Mouse (Mus musculus) small intestine, adult 2 months (tissue): ENCODE results near the gene Gpsm1. TPM values are rescaled to one million over a fixed set of nuclear protein-coding genes. Genes with fewer than 3 reads are reported as not detected.
"Not testable (repeated sequence)": the region's sequence is repeated elsewhere in the genome, so short reads cannot be mapped to it uniquely, and the experiment has no call there.

Experiments used
- H3K27ac ChIP-seq: fragments of 200-500 bp; 2 replicates; pipeline ENCODE4 v1.5.1; 2012; ENCODE audit warnings: low read depth, low read length, control low read depth, inconsistent platforms; ENCODE audit not compliant: insufficient read depth
- H3K27me3 ChIP-seq: fragments of 200-500 bp; 2 replicates; pipeline ENCODE4 v1.6.1; 2012; ENCODE audit warnings: mild to moderate bottlenecking, moderate library complexity, low read length, inconsistent platforms; ENCODE audit not compliant: control insufficient read depth, insufficient read depth
- H3K36me3 ChIP-seq: fragments of 200-500 bp; 2 replicates; pipeline ENCODE4 v1.6.1; 2012; ENCODE audit warnings: mild to moderate bottlenecking, low read length, control low read depth, inconsistent platforms; ENCODE audit not compliant: control insufficient read depth, insufficient read depth
- H3K4me1 ChIP-seq: fragments of 200-500 bp; 2 replicates; pipeline ENCODE4 v1.6.1; 2012; ENCODE audit warnings: low read length, inconsistent platforms, mixed read lengths; ENCODE audit not compliant: control insufficient read depth, insufficient read depth, insufficient read length
- H3K4me3 ChIP-seq: fragments of 200-500 bp; 2 replicates; pipeline ENCODE4 v1.5.1; 2012; ENCODE audit warnings: low read depth, mild to moderate bottlenecking, control low read depth, inconsistent platforms, low read length, moderate library complexity
- CTCF ChIP-seq: fragments of 200-500 bp; IDR thresholded peaks from 2 replicates; pipeline ENCODE4 v1.5.1; 2012; ENCODE audit warnings: low read depth, mild to moderate bottlenecking, control low read depth, inconsistent platforms, low read length, moderate library complexity, mixed read lengths; ENCODE audit not compliant: insufficient replicate concordance, insufficient read length; ENCODE audit errors: extremely low read depth
- POLR2A ChIP-seq: fragments of 200-500 bp; IDR thresholded peaks from 2 replicates; pipeline ENCODE4 v1.6.1; 2012; ENCODE audit warnings: low read depth, mild to moderate bottlenecking, control low read depth, inconsistent platforms, low read length, moderate library complexity
- WGBS: fragments of 180-500 bp; shearing (Covaris S2); methylation state at CpG from one replicate; pipeline ENCODE4 v1.1.7; 2018; 5-methylcytosine and 5-hydroxymethylcytosine counted together
- polyA plus RNA-seq: library from polyadenylated mRNA; depleted of rRNA; stranded (reverse); fragments of >200 nt; gene quantifications from 2 replicates; pipeline ENCODE4 v1.2.3, GENCODE M21; 2012; rRNA removed

Gene Gpsm1
- polyA plus RNA-seq, 1 experiment, result 7.1 TPM

DNA sequence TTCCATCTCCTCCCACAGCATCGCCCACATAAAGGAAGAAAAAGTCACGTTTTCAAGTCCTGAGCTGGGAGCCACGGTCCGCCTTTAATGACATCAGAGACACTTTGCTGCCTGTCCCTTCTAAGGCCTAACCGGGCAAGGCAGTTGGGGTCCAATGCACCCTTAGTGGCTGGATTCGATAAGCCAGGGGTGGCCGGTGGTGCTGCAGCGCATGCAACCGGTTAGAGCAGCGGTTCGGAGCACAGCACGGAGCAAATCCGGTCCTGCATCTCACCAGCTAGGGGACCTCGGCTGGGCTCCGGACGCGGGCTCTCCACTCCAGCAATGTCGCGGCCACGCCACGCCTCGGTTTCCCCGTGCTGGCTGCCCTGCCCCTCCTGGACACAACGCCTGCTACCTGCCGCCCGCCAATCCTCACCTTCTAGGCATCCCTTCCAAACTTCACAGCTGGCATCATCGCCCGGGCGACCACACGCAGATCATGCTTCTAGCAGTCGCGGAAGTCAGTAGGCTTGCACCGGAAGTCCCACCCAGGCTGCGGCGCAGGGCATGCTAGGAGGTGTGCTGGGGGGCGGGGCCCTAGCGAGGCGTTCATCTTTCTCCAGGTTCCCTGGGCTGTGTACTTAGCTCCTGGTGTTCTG, 64.9 kb downstream of the Gpsm1 start, which contains the start of gene Snapc4:
Gene Snapc4, minus strand, starts transcription at position 523 of the 641 bp plus-strand sequence.
- Histone ChIP-seq H3K27ac (peak within 1 kb of the TSS; percentile 7; the same call in 1 of the 2 replicates), H3K27me3 (no peaks in the 10 kb centered on the region), H3K4me3 (peak within 1 kb of the TSS; percentile 98), H3K4me1 (peaks cover 3% of the 10 kb centered on the region; the same call in 1 of the 2 replicates), H3K36me3 (peaks cover 40% of the 10 kb centered on the region)
- no peak for TF ChIP-seq CTCF
- no peak for TF ChIP-seq POLR2A
- WGBS, result under 1% methylated on average over 38 of the region's 38 CpGs

DNA sequence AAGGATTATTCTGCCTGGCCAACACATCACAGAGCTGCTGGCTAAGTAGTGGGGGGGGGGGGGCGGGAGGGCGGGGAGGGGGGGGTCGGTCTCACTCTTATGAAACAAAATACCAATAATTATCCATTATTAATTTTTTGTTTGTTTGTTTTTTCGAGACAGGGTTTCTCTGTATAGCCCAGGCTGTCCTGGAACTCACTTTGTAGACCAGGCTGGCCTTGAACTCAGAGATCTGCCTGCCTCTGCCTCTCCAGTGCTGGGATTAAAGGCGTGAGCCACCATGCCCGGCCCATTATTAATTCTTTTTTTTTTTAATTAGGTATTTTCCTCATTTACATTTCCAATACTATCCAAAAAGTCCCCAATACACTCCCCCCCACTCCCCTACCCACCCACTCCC, 65.6 kb downstream of the Gpsm1 start:
- 24% methylated on average over 6 of the region's 6 CpGs for WGBS
- Histone ChIP-seq H3K36me3 (peaks cover 40% of the 10 kb centered on the region), H3K4me3 (peak overlapping the region; percentile 98)
- not testable (repeated sequence) for H3K27ac ChIP-seq, H3K4me1 ChIP-seq, H3K27me3 ChIP-seq

DNA sequence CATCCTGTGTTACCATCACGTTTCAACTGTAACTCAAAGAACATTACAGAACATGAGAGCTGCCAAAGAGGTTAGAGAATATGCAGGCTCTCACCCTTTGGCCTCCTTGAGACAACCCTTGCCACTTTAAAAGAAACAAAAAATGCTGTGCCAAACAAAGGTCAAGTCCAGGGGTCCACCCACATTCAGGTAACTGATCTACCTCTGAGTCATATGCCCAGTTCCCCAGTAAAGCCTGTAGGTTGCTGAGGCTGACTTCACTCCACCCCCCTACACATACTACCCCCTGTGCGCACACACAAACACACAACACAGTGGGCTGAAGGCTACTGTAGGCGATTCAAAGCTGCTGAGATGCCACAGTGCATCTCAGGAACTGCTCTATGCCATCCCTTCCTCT, 72.4 kb downstream of the Gpsm1 start:
- no peaks in the 10 kb centered on the region for H3K27me3 ChIP-seq
- H3K4me1 ChIP-seq, result peaks cover 7% of the 10 kb centered on the region
- 80% methylated on average over 3 of the region's 3 CpGs for WGBS
- H3K36me3 ChIP-seq, result peaks cover 61% of the 10 kb centered on the region
- no peak overlapping the region for H3K4me3 ChIP-seq
- H3K27ac ChIP-seq, result no peak overlapping the region
- TF ChIP-seq POLR2A (no peak), CTCF (no peak)

DNA sequence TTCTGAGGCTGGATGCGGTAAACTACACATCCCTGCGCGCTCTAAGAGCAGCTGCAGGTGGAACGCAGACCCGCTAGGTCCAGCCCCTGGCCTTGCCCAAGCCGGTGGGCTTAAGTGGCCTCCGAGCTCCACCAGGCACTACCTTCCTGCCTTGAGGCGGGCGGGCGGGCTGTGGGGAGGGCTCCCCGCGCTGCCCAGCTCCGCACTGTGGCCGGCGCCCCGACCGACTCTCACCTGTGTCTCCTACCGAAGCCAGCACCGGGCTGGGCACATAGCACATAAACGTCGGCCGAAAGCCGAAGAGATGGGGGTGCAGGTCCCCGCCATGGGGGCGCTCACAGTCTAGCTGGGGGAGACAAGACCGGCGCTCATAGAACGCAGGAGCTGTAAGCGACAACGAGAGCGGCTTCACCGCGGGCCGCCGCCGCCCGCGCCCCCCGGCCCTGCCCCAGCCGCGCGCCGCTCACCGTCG, 73.4 kb downstream of the Gpsm1 start:
- Histone ChIP-seq H3K4me1 (peaks cover 7% of the 10 kb centered on the region), H3K4me3 (peak overlapping the region; percentile 91), H3K27ac (no peak overlapping the region), H3K27me3 (no peaks in the 10 kb centered on the region), H3K36me3 (peaks cover 62% of the 10 kb centered on the region)
- TF ChIP-seq POLR2A (no peak), CTCF (no peak)
- WGBS, result under 1% methylated on average over 35 of the region's 45 CpGs

DNA sequence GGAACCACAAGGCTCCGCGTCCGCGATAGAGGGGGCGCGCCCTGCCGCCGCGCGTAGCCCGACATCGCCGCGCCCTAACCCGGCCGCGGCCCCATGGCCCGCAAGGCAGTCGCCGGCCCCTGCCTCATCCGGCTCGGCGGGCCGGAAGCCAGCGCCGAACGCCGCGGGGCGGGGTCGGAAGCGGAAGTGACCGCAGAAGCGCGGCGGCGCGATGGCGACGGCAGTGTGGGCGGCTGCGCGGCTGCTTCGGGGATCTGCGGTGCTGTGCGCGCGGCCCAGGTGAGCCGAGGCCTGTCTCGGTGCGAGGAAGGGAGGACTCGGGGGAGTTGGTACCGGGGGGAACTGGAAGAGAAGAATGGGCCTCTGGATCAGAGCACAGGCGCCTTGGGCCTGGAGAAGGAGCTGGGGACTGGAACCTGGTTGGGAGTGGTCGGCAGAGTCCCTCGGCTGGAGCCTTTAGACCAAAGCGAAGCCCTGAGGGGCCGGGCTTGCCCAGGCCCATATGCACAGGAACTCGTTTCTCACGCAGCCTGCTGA, 73.9 kb downstream of the Gpsm1 start, which contains the start of the genes Entr1 and Pmpca:
Gene Entr1, minus strand, starts transcription at position 163 of the 537 bp plus-strand sequence.
Gene Pmpca, plus strand, starts transcription at position 186 of the 537 bp plus-strand sequence.
- Histone ChIP-seq H3K27ac (no peak within 1 kb of the TSS), H3K4me3 (peak within 1 kb of the TSS; percentile 91), H3K36me3 (peaks cover 59% of the 10 kb centered on the region), H3K4me1 (peaks cover 7% of the 10 kb centered on the region), H3K27me3 (no peaks in the 10 kb centered on the region)
- TF ChIP-seq CTCF (no peak), POLR2A (peak; percentile 83)
- WGBS, result under 1% methylated on average over 60 of the region's 60 CpGs

DNA sequence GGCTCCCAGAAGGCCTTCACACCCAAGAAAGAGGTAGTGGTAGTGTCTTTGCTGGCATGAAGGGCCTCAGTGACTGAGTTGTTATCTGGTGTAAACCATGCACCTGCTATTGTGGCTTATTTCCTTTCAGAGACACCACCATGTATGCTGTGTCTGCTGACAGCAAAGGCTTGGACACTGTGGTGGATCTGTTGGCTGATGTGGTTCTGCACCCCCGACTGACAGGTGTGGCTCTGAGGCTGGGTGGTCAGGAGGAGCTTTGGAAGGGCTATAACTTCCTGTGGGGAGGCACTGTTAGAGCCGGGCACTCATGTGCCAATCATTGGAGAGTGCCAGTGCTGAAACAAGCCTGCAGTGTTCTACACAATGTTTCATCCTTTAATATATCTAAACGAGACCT, 75.6 kb downstream of the Gpsm1 start:
- Histone ChIP-seq H3K27ac (no peak overlapping the region), H3K27me3 (no peaks in the 10 kb centered on the region), H3K4me3 (no peak overlapping the region), H3K4me1 (peaks cover 7% of the 10 kb centered on the region), H3K36me3 (peaks cover 61% of the 10 kb centered on the region)
- 78% methylated on average over 3 of the region's 3 CpGs for WGBS
- TF ChIP-seq CTCF (no peak), POLR2A (no peak)

DNA sequence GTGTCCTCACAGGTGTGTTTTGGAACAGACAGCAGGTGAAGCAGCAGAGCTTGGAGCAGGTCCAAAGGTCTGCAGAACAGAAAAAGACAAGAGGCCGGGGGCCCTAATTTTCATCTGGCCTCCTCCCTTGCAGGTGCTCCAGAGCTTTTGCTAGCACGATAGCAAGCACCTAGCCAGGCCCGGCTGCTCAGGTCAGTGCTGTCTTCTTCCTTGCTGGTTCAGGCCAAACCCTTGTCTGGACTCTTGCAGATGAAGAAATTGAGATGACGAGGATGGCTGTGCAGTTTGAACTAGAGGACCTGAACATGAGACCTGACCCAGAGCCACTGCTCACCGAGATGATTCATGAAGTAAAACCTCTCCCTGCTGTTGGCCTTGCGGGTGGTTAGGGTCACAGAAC, 76.3 kb downstream of the Gpsm1 start:
- no peak overlapping the region for H3K4me3 ChIP-seq
- H3K4me1 ChIP-seq, result peaks cover 7% of the 10 kb centered on the region
- no peaks in the 10 kb centered on the region for H3K27me3 ChIP-seq
- H3K36me3 ChIP-seq, result peaks cover 62% of the 10 kb centered on the region
- no peak overlapping the region for H3K27ac ChIP-seq
- WGBS, result 69% methylated on average over 6 of the region's 6 CpGs
- TF ChIP-seq CTCF (no peak), POLR2A (no peak)

Other genes starting within 250 kb of the Gpsm1 start
- 45.4 and 51.2 TPM in 2 replicates for gene Nacc2, start 192.3 kb upstream of the Gpsm1 start, polyA plus RNA-seq
- 0.13 TPM in 1 of 2 replicates, not detected in the other for gene Lhx3, start 107.2 kb upstream of the Gpsm1 start, polyA plus RNA-seq
- 10.9 TPM in 2 replicates for gene Qsox2, start 78.0 kb upstream of the Gpsm1 start, polyA plus RNA-seq
- gene Ccdc187, start 21.0 kb upstream of the Gpsm1 start, polyA plus RNA-seq, result 0.34 and 0.36 TPM in 2 replicates
- 12.6 and 23.7 TPM in 2 replicates for gene Dnlz, start 36.6 kb downstream of the Gpsm1 start, polyA plus RNA-seq
- gene Card9, start 45.4 kb downstream of the Gpsm1 start, polyA plus RNA-seq, result 3.3 and 4.5 TPM in 2 replicates
- gene Snapc4, start 65.1 kb downstream of the Gpsm1 start, polyA plus RNA-seq, result 14.0 and 20.4 TPM in 2 replicates
- 31.3 and 60.0 TPM in 2 replicates for gene Entr1, start 73.8 kb downstream of the Gpsm1 start, polyA plus RNA-seq
- gene Pmpca, start 73.8 kb downstream of the Gpsm1 start, polyA plus RNA-seq, result 12.0 and 17.7 TPM in 2 replicates
- gene Inpp5e, start 93.7 kb downstream of the Gpsm1 start, polyA plus RNA-seq, result 9.0 and 17.4 TPM in 2 replicates
- gene Sec16a, start 129.7 kb downstream of the Gpsm1 start, polyA plus RNA-seq, result 72.4 and 105 TPM in 2 replicates
- gene Notch1, start 201.1 kb downstream of the Gpsm1 start, polyA plus RNA-seq, result 19.6 and 21.6 TPM in 2 replicates